Mouse (Mus musculus) midbrain, embryonic 11.5 days (tissue): ENCODE results near the gene Prg2. TPM values are rescaled to one million over a fixed set of nuclear protein-coding genes. Genes with fewer than 3 reads are reported as not detected.

Source experiments
- ATAC-seq: fragments of 200-750 bp; cut with Nextera tagmentation; 2 replicates; pipeline ENCODE4 v1.8.0; 2017; ENCODE audit warnings: moderate TSS enrichment, moderate library complexity; ENCODE audit not compliant: low FRiP score
- DNase-seq: peaks from one replicate; pipeline ENCODE4 v3.0.0; 2015; ENCODE audit warnings: low spot score; ENCODE audit errors: missing footprints
- H3K27ac ChIP-seq: fragments of 300-500 bp; sonication (generic); 2 replicates; pipeline ENCODE4 v1.5.1; 2014; ENCODE audit warnings: low read depth, low read length
- H3K27me3 ChIP-seq: fragments of 300-500 bp; sonication (generic); 2 replicates; pipeline ENCODE4 v1.6.1; 2014; ENCODE audit warnings: mild to moderate bottlenecking, low read length, moderate library complexity, mixed read lengths; ENCODE audit not compliant: control insufficient read depth, insufficient read depth
- H3K36me3 ChIP-seq: fragments of 300-500 bp; sonication (generic); 2 replicates; pipeline ENCODE4 v1.6.1; 2014; ENCODE audit warnings: mild to moderate bottlenecking, low read length, moderate library complexity, mixed read lengths; ENCODE audit not compliant: control insufficient read depth, insufficient read depth
- H3K4me1 ChIP-seq: fragments of 300-500 bp; sonication (generic); 2 replicates; pipeline ENCODE4 v1.6.1; 2014; ENCODE audit warnings: low read length; ENCODE audit not compliant: control insufficient read depth, insufficient read depth
- H3K4me2 ChIP-seq: fragments of 300-500 bp; sonication (generic); 2 replicates; pipeline ENCODE4 v1.6.1; 2014; ENCODE audit warnings: mild to moderate bottlenecking, moderate library complexity
- H3K4me3 ChIP-seq: fragments of 300-500 bp; sonication (generic); 2 replicates; pipeline ENCODE4 v1.5.1; 2014; ENCODE audit warnings: low read depth, low read length
- H3K9ac ChIP-seq: fragments of 300-500 bp; sonication (generic); 2 replicates; pipeline ENCODE4 v1.6.1; 2014; ENCODE audit warnings: low read length
- H3K9me3 ChIP-seq: fragments of 300-500 bp; sonication (generic); 2 replicates; pipeline ENCODE4 v1.6.1; 2016; ENCODE audit warnings: low read length; ENCODE audit not compliant: control insufficient read depth
- WGBS: fragments of 180-500 bp; shearing (Covaris S2); extraction: QIAGEN DNeasy Blood & Tissue Kit; methylation state at CpG from one replicate; pipeline ENCODE4 v1.1.7; 2014; 5-methylcytosine and 5-hydroxymethylcytosine counted together
- polyA plus RNA-seq: library from polyadenylated mRNA; unstranded; fragments of >200 nt; fragmentation: Nextera tagmentation; extraction: Ambion mirVana; gene quantifications from 2 replicates; pipeline ENCODE4 v1.2.1, GENCODE M21; 2014

Prg2 gene
- polyA plus RNA-seq, 1 experiment from 2014 or later = 0.22 TPM

- DNase-seq (no peak), ATAC-seq (no peak)
- no peak overlapping the region for H3K27ac ChIP-seq
- H3K4me2 ChIP-seq = no peak overlapping the region
- H3K36me3 ChIP-seq = no peaks in the 10 kb centered on the region
- 90% methylated on average over 9 of the region's 9 CpGs for WGBS
- H3K27me3 ChIP-seq = no peaks in the 10 kb centered on the region
- no peaks in the 10 kb centered on the region for H3K9me3 ChIP-seq
- no peak overlapping the region for H3K9ac ChIP-seq
- H3K4me3 ChIP-seq = no peak overlapping the region
- no peaks in the 10 kb centered on the region for H3K4me1 ChIP-seq
These were observed 24.8 kb upstream of the Prg2 start for GRCm38 (mm10) chr2:84955435-84955834.

- ATAC-seq (peak; percentile 65; the same call in 1 of the 2 replicates), DNase-seq (peak; percentile 92)
- H3K9me3 ChIP-seq = no peaks in the 10 kb centered on the region
- no peak overlapping the region for H3K9ac ChIP-seq
- no peaks in the 10 kb centered on the region for H3K27me3 ChIP-seq
- H3K27ac ChIP-seq = no peak overlapping the region
- no peak overlapping the region for H3K4me3 ChIP-seq
- H3K36me3 ChIP-seq = no peaks in the 10 kb centered on the region
- H3K4me1 ChIP-seq = no peaks in the 10 kb centered on the region
- 56% methylated on average over 5 of the region's 5 CpGs for WGBS
- no peak overlapping the region for H3K4me2 ChIP-seq
These were observed 24.0 kb upstream of the Prg2 start for GRCm38 (mm10) chr2:84956274-84956673.

- H3K27me3 ChIP-seq = no peaks in the 10 kb centered on the region
These were observed 21.5 kb upstream of the Prg2 start for GRCm38 (mm10) chr2:84958588-84959264.

GRCm38 (mm10) chr2:84961300-84961699 is 19.0 kb upstream of the Prg2 start:
- Histone ChIP-seq H3K4me3 (no peak overlapping the region), H3K9me3 (no peaks in the 10 kb centered on the region), H3K27me3 (no peaks in the 10 kb centered on the region), H3K36me3 (no peaks in the 10 kb centered on the region), H3K27ac (no peak overlapping the region), H3K4me2 (no peak overlapping the region), H3K4me1 (peaks cover 7% of the 10 kb centered on the region; the same call in 1 of the 2 replicates), H3K9ac (no peak overlapping the region)
- 84% methylated on average over 2 of the region's 2 CpGs for WGBS
- DNase-seq (no peak), ATAC-seq (no peak)

More at GRCm38 (mm10) chr2:84958588-84959264, 21.5 kb upstream of the Prg2 start:
- Histone ChIP-seq H3K36me3 (no peaks in the 10 kb centered on the region), H3K4me2 (no peak overlapping the region), H3K27ac (no peak overlapping the region), H3K4me1 (peaks cover 7% of the 10 kb centered on the region; the same call in 1 of the 2 replicates), H3K4me3 (no peak overlapping the region), H3K9me3 (no peaks in the 10 kb centered on the region), H3K9ac (no peak overlapping the region)
- WGBS = 93% methylated on average over 11 of the region's 11 CpGs
- no peak for DNase-seq
- ATAC-seq = no peak

- Histone ChIP-seq H3K27ac (no peak overlapping the region), H3K36me3 (no peaks in the 10 kb centered on the region), H3K4me3 (no peak overlapping the region), H3K9ac (no peak overlapping the region), H3K4me1 (peaks cover 7% of the 10 kb centered on the region; the same call in 1 of the 2 replicates), H3K9me3 (no peaks in the 10 kb centered on the region), H3K27me3 (no peaks in the 10 kb centered on the region), H3K4me2 (no peak overlapping the region)
- DNase-seq (no peak), ATAC-seq (no peak)
- WGBS = 44% methylated on average over 3 of the region's 3 CpGs
These were observed 18.4 kb upstream of the Prg2 start for GRCm38 (mm10) chr2:84961901-84962300.

- H3K4me3 ChIP-seq = no peak overlapping the region
- no peak overlapping the region for H3K4me2 ChIP-seq
- H3K27me3 ChIP-seq = no peaks in the 10 kb centered on the region
- ATAC-seq (peak; percentile 77), DNase-seq (peak; percentile 87)
- H3K9me3 ChIP-seq = no peaks in the 10 kb centered on the region
- 21% methylated on average over 6 of the region's 6 CpGs for WGBS
- H3K4me1 ChIP-seq = peaks cover 7% of the 10 kb centered on the region; the same call in 1 of the 2 replicates
- no peaks in the 10 kb centered on the region for H3K36me3 ChIP-seq
- no peak overlapping the region; the same call in 1 of the 2 replicates for H3K27ac ChIP-seq
- no peak overlapping the region for H3K9ac ChIP-seq
These were observed 17.3 kb upstream of the Prg2 start for GRCm38 (mm10) chr2:84962906-84963507.

- no peaks in the 10 kb centered on the region for H3K36me3 ChIP-seq
- H3K9ac ChIP-seq = no peak overlapping the region
- ATAC-seq (no peak), DNase-seq (no peak)
- peaks cover 7% of the 10 kb centered on the region; the same call in 1 of the 2 replicates for H3K4me1 ChIP-seq
- no peak overlapping the region for H3K4me3 ChIP-seq
- WGBS = 90% methylated on average over 7 of the region's 7 CpGs
- H3K27ac ChIP-seq = no peak overlapping the region
- no peaks in the 10 kb centered on the region for H3K27me3 ChIP-seq
- no peaks in the 10 kb centered on the region for H3K9me3 ChIP-seq
- no peak overlapping the region for H3K4me2 ChIP-seq
These were observed 16.0 kb upstream of the Prg2 start for GRCm38 (mm10) chr2:84964111-84964801.

- ATAC-seq (no peak), DNase-seq (no peak)
- H3K27ac ChIP-seq = no peak overlapping the region
- H3K4me2 ChIP-seq = no peak overlapping the region
- WGBS = 90% methylated on average over 5 of the region's 5 CpGs
- no peaks in the 10 kb centered on the region for H3K9me3 ChIP-seq
- no peaks in the 10 kb centered on the region for H3K36me3 ChIP-seq
- no peaks in the 10 kb centered on the region for H3K27me3 ChIP-seq
- peaks cover 7% of the 10 kb centered on the region; the same call in 1 of the 2 replicates for H3K4me1 ChIP-seq
- H3K9ac ChIP-seq = no peak overlapping the region
- no peak overlapping the region for H3K4me3 ChIP-seq
These were observed 12.8 kb upstream of the Prg2 start for GRCm38 (mm10) chr2:84967318-84967991.
